Mouse (Mus musculus) activated CD4-positive, CD25-positive, alpha-beta regulatory T cell, adult 4 months (primary cell): ENCODE measurements at regions not wholly inside any gene's neighbourhood (a gene's known extent, or its start where the extent isn't known, plus 50 kb on each side); places are given as distances from the start of the nearest gene placed in this dataset.

Experiments
- ATAC-seq: one replicate; pipeline ENCODE4 v1.8.0; 2017

DNA sequence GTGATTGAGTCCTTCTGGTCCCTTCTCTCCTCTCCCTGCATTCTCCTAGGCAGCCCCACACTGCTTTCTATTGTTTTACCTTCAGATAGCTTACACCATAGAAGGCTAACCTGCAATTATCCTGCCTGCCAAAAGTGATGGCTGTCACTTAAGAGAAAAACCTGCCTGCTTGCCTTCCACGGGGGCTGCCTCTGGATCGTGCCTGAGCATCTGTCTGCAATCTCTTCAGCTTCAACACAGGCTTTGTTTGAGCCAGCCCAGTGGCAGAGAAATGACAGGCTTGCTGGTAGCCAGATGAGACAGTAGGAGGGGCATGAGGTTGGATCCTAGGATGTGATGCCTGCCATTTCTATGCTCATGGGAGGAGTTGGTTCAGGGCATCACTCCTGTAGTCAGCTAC is 345.2 kb upstream of the Tshz3 start:
- no peak for ATAC-seq

DNA sequence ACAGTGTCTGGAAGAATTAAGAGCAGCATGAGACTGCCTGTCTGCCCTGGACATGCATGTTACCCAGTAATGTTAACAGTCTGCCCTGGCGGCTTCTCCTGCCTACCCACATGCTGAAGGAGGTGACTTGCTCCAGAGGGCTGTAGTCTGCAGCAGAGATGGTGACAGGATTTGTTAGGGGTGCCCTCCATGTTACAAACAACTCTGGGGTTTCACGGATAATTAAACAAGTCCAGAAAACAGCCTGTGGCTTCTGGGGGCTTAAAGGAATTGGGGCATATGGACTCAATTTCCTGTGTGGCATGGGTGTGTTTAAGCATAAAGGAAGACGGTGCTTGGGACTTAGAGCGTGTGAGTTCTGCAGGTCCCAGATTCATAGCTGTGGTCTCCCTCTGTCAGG is 347.3 kb upstream of the Tshz3 start:
- ATAC-seq, result no peak

DNA sequence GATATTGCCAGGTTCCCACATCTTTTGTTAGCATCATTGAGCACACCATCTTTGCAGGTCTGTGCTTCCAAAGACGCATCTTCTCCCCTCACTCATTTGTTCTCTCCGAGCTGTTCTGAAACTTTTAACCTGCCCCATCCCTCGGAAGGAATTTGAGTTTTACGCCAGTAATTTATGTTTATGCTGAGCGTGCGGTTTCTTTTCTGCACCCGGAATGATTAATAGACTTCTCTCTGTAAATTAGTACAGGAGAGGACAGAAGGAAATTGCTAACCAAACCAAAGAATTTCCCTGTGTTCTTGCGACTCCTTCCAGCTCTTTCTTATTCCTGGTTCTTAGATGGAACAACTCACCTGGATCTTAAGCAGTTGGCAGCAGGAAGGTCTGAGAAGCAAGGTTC is 349.7 kb upstream of the Tshz3 start:
- ATAC-seq, result no peak

DNA sequence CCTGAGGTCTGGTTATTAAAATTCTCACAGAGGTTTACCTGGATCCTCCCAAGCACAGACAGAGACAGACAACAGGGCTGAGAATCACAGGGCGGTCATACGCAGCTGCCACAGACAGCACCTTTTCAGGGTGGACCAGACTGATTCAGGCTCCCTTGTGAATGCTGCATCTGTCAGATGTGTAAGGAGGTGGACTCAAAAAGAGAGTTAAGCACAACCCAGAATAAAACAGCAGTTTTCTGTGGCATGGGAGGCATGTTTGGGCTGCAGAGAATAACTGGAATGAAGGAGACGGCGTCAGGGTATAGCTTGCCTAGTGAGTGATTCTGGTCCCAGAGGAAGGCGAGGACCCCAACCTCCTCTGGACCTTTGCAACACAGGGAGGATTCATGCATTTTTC is 363.1 kb upstream of the Tshz3 start:
- no peak for ATAC-seq

DNA sequence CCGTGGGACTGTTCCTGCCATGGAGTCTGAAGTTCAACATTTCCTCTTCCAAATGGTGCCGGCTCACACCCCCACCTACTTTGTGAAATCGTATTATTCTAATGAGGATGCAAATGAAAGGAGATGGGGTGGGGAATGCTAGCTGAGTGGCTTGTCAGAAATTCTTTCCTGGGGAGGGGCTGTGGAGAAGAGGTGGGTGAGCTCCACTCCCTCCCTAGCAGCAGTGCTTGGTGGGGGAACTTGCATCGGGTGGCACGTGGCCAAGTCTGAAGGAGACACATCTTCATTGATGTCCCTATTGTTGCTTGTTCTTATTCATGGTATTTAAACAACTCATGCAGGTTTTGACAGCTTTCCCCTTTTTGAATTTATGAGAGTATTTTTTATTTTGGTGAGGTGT is 363.8 kb upstream of the Tshz3 start:
- ATAC-seq, result no peak

DNA sequence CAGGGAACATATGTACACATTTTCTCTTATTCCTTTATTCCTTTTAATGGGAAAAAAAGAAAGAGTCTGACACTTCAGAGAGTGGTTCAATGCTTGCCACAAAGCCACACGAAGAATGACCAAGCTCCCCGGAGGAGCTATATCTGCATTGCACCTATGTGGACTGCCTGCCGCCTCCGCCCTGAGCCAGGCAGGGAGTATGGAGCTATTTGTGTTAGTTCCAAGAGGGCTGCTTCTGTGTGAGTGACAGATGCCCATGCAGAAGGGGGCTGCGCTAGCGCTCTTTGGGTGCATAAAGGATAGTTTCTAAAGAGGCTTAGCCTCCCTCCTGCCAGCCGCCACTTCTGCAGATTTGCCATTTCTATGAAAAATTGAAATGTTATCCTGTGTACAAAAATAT is 365.3 kb upstream of the Tshz3 start:
- ATAC-seq, result no peak

DNA sequence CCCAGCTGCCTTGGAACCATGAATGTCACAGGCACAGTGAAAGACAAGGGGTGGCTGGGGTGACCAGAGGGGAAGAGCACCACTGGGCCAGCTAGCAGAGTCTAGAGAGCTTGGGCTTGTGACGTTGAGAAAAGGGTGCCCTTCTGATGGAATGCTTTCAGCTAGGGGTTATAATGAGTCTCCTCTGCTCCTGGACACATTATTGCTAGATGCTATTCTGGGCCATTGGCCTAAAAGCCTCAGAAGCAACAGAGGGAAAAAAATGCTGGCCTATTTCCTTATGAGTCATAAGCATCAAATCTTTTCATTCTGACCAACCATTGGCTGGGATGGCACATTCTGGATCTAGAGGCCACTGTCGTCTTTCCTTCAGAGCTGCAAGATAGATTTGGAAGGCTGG is 369.8 kb upstream of the Tshz3 start:
- ATAC-seq, result no peak

DNA sequence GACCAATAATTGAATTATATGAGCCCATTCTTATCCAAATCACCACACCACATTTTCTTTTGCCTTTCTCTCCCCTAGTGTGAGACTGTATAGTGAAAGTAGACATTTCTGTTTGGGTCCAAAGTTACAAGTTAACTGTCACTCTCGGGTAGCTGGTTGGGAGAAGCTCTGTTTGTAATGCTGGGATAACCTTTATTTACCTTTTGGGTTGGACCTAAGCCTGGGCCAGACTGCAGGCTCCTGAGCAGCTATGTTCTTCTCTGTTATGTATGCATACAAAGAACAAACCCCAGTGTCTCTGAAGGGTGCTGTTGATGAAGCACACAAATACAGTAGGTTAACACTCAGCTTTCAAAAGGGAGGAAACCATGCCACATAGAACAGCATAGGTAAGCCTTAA is 373.9 kb upstream of the Tshz3 start:
- no peak for ATAC-seq

DNA sequence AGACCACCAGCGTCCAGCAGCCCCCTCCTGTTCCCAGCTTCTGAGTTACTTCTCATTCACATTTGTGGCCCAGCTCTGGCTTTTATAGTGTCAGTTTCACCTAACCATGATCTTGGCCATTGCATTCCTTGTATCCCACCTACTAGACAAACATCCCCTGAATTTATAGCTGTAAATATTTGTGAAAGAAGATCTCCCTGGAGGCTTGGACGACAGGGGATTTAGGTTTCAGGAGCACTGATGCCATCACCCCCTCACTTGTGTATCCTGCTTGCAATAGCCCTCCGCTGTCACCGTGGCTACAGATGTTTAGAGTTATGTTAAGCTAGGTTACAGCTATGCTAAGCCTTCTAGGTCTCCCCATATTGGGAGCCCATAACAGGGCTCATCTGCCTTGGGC is 375.7 kb upstream of the Tshz3 start:
- ATAC-seq, result no peak

DNA sequence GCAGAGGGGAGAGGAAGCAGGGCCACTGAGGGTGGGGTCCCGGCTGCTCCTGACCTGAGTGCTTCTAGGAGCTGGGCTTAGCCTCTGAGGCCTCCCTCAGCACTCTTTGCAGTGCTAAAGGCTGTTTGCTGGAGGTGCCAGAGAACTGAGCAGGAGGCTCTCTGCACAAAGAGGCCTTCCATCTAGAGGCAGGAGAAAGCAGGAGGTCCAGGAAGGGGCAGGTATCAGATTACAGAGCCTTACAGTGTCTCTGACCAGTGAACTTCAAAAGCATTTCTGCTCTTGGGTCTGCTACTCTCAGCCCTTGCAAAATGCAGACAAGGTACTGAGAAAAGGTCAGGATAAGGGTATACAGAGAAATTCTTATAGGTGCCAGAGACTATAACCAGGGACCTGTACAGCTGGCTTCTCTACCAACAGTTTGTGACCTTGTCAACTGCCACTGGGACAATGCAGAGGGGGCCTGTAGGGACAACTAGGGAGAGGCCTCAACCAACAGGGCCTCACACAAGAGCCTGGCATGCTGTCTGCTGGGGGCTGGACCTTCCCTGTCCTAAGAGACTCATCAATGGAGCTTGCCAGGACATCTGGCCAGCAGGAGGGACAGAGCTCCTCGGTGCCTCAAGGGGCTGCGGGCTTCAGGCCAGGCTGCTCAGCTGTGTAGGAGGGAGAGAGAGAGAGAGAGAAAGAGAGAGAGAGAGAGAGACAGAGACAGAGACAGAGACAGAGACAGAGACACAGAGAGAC is 380.3 kb upstream of the Tshz3 start:
- no peak for ATAC-seq

DNA sequence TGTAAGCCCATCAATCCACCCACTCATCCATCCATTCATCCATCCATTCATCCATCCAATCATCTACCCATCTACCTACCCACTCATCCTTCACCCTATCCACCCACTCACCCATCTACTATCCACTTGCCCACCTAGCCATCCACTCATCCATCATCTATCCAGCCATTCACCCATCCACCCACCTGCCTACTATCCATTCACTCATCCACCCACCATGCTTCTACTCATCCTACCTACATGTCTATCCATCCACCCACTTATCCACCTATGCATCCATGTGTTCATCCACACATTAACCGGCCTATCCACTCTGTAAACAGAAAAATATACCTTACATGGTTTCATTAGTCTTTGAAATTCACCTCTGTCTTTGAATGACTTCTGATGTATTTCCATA is 384.2 kb upstream of the Tshz3 start:
- no peak for ATAC-seq

DNA sequence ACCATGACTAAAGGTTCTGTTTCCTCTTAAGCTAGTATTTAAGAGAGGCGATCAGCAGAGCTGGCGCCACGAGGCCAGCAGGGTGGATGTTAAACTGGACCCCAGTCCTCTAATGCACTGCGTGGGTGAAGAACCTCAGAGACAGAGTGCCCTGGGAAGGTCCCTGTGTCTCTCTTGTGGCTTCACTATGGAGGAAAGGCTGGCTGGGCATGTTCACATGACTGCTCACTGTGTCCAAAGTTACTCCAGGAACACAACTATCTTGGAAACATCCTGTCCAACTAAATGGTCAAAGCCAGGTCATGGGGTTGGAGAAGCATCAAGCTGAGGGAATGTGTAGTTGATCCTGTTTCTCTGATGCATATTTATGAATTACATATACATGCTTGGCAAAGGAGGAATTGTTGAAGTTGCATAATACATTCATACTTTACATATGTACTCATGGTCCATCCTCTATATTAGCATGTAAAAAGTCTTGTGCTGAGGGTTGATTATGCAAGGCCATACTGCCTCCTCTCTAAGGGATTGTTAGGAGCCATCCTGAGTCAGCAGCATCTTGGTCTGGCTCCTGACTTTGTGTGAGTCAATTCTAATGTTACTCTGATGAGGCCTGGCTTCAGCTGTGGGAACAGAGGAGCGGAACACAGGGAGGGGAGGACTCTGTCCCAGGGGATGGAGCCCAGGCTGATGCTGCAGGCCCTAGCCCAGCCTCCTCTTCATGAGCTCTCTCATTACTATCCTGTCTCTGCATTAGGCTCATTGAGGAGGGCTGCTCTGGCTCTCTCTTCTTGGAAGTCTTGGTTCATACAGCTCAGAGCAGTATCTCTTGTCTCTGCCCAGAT is 387.9 kb upstream of the Tshz3 start:
- no peak for ATAC-seq

DNA sequence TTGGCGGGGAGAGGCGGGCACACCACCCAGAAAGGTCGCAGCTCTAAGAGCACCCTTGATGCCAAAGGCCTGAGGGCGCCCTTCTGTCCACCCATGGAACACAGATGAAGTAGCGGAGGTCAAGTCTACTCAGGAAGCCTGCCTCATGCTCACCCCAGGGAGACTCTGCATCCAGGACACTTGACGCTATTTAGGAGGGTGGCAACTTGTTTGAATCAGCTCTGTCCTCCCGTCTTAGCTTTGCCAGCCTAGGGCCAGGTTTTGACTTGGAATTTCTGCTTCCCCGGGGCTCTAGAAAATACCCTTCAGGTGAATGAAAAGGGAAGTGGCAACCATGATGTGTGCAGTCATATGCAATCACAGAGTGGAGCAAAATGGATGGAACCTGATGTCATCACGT is 389.2 kb upstream of the Tshz3 start:
- no peak for ATAC-seq

DNA sequence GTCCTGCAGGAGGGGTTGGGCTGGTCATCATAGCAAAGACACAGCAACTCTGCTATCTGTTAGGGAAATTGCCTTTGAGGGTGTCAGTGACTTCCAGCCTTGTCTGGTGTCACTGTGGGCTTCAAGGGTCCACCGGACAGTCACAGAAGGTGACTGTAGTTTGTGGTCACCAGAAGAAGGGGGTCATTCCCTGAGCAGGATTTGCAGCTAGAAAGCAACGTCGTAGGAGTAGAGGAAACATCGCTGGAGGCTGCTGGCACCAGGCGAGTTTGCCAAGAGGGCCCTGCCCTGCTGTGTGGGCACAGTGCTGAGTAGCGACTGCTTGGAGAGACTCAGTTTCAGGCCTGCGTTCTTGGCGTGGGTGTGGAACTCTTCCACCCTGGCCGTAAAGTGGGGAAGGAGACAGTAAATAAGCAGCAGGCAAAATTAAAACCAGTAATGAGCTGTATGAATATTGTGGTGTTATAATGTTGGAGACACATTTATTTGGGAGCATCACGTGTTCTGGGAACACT is 389.8 kb upstream of the Tshz3 start:
- no peak for ATAC-seq

DNA sequence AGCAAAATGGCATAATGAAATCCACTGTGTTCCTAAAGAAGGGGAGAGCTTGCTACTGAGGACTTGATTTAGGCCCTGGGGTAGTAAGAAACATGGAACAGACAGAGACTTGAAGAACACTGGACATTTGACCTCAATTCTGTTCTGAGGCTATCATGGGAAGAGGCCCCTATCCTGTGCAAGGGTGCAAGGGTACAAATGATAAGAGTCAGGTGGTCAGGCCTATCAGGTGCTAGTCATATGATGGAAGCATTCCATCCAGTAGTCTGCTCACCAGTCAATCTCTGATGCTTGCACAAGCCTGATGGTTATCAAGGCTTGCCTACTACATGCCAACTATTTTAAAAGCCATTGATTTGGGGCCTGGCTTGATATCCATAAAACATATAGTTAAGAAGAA is 420.6 kb upstream of the Tshz3 start:
- no peak for ATAC-seq

DNA sequence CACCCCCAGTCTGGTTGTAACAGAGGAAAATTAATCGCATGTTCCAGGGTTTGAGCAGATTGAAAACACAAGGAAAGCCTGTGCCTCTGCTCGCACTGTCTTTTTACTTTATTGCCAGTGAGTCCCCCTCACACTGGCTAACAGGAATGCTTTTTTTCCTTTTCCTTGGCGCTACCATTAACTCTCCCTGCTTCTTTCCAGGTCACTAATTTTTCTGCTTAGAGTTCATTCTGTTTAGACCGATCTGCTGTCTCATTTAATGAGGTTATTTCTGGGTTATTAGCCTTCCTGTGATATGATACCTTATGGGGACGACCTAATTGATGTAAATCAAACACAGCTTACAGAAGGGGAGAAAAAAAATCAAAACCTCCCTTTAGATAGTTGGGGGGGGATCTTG is 429.0 kb upstream of the Tshz3 start:
- ATAC-seq, result no peak

DNA sequence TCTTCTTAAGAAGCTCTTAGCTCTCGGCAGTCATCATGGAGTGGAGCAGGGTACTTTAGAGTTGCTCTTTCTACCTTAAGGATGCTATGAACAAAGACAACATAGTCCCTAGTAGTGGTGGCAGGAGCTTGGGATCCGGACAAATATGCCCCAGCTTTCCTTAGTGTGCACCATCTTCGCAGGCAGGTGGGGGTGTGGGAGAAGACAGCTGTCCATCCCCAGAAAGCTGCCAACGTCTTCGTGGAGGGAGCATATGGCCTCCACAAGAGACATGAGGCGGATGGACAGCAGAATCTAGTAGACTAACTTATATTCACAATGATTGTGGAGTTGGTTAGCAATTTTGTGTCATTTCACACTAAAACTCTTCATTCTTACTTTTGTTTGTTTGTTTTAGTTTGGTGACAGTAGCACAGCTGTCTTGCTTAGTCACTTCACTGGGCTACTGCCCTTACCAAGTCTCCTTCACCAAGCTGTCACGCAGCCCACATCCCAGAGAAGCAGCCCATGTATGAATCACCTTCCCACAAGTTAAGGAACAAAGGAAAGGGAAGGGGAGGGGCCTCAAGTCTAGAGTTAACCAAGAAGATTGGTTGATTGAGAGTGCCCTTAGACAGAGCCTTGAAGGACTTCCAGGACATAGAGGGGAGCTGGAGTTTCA is 432.6 kb upstream of the Tshz3 start:
- no peak for ATAC-seq

DNA sequence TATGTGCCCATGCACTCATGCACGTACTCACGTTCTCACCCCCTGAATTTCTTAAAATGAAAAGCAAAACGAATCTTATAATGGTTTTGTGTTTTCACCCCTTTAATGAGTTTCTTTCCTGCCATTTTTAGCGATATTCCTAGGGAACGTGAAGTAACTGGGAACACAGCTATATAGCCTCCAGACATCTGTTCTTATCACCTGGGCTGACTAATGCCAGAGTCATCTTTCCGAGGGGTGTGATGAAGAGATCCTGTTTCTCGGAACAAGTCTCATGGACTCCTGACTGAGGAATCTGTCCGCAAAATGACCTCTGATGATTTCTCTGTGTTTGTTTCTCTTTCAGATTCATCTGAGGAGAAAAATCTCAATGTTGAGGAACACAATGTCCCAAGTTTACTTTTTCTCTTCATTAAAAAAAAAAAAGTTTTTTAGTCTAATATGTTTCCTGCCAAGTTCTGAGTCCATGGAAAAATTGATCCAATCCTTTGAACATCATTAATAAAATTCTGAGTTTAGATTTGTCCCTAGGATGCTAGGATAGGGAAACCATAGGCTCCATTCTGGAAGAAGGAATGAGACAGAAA is 435.7 kb upstream of the Tshz3 start:
- ATAC-seq, result no peak

DNA sequence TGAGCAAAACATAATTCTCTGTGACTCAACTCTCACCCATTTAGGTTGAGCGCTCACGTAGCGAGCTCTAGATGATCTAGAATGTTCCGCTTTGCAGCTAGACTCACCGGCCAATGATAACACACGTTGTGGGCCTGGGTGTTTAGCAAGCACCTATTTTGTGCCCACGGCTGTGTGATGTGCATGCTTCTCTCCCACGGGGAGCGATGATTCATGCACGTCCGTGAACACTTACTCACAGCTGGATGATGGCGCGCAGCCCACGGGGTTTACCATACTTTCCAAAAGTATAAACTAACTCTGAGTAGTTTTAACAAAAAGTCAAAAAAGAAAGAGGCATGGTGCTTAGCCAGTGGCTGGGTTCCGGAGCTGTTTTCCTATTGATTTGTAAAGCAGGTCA is 440.8 kb upstream of the Tshz3 start:
- ATAC-seq, result no peak

DNA sequence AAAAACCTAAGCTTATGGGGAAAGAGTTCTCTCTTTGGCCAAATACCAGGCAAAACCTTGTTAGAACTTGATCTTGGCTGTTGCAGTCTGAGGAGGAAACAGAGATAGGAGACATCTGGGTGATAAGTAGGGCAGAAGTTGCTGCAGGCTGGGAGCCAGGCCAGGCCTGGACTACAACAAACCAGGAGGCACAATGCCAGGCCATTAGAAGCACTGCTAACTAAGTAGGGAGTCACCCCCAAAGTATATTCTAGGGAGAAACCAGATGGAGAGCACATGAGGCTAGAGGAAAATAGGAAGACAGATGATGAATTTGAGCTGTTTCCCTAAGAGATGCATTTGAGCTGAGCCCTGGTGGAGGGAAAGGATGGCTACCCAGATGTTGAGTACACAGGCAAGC is 444.6 kb upstream of the Zfp507 start:
- ATAC-seq, result no peak

DNA sequence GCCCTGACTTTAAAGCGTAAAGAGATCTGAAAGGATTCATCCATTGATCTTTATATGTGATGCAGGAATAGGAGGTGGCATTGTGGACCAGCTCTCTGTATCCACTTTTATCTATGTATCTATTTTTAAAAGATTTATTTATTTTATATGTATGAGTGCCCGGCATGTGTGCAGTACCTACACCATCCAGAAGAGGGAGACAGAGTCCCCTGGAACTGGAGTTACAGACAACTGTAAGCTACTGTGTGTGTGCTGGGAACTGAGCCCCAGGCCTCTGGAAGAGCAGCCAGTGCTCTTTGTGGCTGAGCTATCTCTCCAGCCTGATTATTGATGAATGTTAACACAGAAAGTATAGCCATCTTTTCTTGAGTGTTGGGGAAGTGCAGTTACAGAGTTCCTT is 433.9 kb upstream of the Zfp507 start:
- no peak for ATAC-seq

DNA sequence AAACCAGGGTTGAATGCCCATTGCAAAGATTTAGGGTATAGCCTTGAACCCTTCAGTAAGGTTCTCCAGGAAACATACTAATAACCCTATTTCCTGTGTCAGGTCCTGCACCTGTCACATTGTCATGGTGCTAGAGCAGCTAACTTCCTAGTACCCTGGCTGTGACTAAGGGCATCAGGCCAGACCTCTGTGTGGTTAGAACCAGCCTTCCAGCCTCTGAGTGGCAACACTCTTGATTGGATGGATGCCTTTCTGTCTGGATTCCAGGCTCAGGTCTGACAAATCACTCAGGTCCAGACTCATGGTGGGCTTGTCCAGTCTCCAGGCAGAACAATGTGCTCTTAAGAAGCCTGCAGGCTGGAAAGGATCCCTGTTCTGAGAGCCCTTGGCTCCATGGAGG is 426.2 kb upstream of the Zfp507 start:
- ATAC-seq, result no peak

DNA sequence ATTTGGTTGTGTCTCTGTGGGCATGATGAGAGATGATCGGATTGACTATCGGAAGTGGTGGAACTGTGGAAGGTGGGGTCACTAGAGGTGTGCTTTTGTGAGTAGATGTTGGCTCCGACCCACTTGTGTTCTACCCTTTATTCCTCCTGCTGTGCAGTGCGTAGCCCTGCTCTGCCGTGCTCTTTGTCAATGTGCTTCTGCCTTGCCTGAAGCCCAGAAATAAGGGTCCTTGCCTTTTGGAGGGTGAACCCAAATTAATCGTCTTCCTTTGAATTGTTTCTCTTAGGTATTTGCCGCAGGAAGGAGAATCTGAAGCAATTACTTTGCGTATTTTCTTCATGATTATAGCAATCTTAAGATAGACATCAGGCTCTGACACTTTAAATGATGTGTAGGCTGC is 421.6 kb upstream of the Zfp507 start:
- ATAC-seq, result no peak
